Mouse (Mus musculus) thymus, adult 2 months (tissue): ENCODE data around the gene Ddx1.

Experiments used
- CTCF ChIP-seq: fragments of 200-500 bp; IDR thresholded peaks from 2 replicates; pipeline ENCODE4 v1.5.1; 2012; ENCODE audit warnings: mild to moderate bottlenecking, control low read depth, low read length, moderate library complexity, borderline replicate concordance; ENCODE audit not compliant: control insufficient read depth, poor library complexity, insufficient read depth; ENCODE audit errors: extremely low read depth
- POLR2A ChIP-seq: fragments of 200-500 bp; IDR thresholded peaks from 2 replicates; pipeline ENCODE4 v1.6.1; 2012; ENCODE audit warnings: mild to moderate bottlenecking, low read length, control low read depth, moderate library complexity; ENCODE audit not compliant: control insufficient read depth, poor library complexity, insufficient read depth; ENCODE audit errors: extremely low read depth

DNA sequence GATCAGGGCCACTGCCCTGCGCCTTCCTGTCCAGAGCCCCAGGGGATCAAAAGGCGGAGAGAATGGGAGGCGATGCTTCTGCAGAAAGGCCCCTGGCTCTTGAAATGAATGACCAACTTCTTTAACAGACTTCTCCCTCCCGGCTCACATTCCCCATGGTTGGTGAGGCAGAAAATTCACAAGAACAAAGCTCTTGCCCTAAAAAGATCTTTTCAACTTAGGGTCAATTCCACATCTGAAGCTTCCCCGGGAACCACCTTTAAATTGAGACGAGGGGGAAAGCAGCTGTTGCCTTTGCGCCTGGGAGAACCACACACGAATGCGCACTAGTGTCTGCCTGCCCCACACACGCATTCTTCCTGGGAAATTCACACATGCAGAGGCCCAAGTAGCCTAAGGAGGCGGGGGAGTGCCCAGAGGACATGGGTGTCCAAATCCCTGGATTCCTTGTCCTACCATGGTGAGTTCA lies 40.0 kb downstream of the Ddx1 start:
- no peak for TF ChIP-seq CTCF
- TF ChIP-seq POLR2A: no peak
